Mouse (Mus musculus): Measurements from ENCODE around the gene Bclaf1.

DNA sequence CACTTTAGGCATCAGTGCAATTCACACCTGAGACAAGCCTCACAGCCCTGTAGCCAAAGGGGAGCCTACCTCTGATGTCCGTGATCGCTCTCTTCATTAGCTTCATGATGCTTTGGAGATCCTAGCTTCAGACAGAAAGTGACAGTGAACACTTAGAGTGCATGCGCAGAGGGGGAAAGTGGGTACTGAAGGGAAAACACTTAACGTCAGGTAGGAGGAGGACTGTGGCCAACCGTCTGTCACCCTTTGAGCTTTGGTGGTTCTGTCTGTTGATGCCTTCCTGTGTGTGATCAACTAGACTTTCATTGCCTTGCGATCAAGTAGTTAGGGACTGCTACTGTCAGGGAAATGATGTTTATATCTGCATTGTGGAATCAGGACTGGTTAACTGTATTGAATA is 49.4 kb upstream of the Bclaf1 start:
- no peak for TF ChIP-seq CTCF (IDR thresholded peaks at IDR 0.05; ENCODE audit: borderline replicate concordance, insufficient read depth, low read length)
- TF ChIP-seq POLR2A (IDR thresholded peaks at IDR 0.05; ENCODE audit: low read depth, low read length): no peak
